Mouse (Mus musculus) lung, postnatal 36 days (tissue): ENCODE measurements around the gene Pwwp2a.

Experiments
- DNase-seq: peaks from one replicate; pipeline ENCODE4 v3.0.0; 2022; ENCODE audit warnings: mixed read lengths

The Pwwp2a gene

DNA sequence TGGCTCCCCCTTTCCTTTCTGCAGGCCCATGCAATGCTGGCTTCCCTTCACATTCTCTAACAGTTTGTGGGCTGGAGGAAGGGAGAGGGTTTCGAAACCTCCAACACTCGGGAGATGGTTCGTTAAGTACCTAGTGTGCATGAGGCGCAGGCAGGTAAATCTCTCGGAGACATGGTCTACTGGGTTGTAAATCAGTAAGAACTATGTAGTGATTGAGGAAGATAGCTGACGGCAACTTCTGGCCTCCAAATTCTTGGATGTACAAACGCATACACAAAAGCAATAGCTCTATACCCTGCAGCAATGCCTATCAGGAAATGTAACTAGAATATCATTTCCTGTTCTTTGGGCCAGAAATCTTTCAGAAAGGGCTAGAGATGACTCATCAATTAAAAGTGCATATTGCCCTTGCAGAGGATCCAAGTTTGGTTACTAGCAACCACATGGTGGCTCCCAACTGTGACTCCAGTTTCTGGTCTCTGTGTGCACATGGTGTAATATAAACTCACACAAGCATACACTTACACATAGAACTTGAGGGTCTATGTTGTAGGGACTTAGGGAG, 47.0 kb downstream of the Pwwp2a start:
- no peak for DNase-seq

DNA sequence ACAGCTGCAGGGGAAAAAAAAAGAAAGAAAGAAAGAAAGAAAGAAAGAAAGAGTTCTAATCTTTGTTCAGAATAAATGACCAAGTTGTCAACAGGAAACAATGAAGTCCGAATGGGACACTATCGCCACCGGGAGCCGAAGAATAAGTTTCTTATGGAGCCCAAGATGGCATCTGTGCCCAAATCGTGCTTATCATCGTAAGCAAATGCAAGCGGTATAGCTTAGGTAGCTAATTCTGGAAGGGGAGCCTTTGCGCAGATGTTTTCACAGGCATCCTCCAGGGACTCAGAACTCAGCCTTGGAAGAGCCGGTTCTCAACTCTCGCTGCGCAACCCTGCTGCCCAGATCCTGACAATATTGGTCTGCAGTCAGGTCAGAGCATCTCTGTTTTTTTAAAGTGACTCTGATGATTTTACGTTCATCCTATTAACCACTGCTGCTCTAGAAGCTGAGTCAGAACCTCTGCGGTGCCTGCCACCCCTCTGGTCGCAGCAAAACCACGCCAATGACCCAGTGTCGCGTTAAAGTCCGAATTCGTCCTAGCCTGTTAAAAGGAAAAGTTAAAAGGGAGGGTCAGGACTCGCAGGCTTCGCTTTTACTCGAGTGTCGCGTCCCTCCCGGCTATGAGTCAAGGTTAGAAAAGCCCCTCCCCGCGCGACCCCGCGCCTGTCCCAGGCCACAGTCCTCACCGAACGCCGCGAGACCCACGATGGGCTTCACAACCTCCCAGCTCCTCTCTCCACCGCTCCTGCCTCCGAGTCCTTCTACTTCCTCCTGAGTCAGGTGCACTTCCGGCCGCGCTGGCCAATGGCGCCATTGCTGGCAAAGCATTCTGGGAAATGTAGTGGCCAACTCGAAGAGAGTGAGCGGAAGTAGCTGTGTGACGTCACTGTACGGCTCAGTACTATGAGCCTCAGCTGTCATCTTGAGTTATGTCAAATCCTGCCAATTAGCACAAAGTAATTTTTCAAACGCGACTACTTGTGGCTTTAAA, 65.7 kb downstream of the Pwwp2a start, which contains the start of gene Ttc1:
Ttc1 (minus strand) TSS at position 776 of the 994 bp plus-strand sequence.
- peak; percentile 99 for DNase-seq

DNA sequence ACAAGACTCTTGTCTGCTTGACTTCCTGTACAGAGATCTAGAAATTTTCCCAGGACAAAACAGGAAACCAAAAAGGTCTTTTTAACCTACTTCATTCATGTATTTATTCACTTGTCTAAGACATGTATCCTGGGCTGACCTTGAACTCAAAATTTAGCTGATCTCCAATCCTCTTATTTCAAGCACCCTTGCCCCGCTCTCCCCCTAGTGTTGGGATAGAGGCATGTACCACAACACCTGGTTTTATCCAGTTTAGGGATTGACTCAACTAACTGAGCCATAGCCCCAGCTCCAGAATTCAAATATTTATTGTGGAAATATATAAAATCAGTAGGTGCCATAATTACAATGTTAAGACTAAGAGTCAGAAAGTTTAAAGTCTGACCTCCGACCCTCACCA, 69.7 kb downstream of the Pwwp2a start:
- DNase-seq, result no peak

DNA sequence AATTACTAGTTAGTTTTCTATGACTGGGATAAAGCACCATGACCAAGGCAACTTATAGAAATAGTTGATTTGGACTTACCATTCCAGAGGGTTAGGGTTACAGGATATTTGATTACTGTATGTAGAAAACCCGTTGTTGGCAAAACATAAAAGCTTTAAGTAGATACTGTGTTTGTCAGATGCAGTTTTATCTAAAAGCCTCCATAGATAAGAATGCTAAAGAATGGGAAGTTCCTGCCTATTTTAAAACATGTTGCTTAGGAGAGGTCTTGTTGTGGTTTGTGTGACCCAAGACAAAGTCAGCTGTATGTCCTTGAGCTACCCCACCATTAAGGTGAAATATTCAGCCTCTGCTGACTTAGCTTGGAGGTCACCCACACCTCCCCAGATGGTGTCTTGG, 72.8 kb downstream of the Pwwp2a start:
- no peak for DNase-seq

DNA sequence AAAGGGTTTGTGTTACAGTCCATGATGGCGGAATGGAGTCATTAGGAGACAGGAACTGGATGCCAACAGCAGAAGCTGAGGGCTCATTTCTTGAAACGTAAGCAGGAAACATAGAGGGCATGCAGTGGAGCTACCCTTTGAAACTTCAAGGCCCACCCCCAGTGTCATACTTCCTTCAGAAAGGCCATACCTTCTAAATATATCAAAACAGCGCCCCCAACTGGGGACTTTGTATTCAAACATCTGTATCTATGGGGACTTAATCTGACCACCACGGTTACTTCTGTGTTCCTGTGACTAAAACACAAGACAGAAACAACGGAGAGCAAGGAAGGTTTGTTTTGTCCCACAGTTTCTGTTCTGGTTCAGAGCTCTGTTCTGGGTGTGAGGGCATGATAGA, 73.6 kb downstream of the Pwwp2a start:
- no peak for DNase-seq

DNA sequence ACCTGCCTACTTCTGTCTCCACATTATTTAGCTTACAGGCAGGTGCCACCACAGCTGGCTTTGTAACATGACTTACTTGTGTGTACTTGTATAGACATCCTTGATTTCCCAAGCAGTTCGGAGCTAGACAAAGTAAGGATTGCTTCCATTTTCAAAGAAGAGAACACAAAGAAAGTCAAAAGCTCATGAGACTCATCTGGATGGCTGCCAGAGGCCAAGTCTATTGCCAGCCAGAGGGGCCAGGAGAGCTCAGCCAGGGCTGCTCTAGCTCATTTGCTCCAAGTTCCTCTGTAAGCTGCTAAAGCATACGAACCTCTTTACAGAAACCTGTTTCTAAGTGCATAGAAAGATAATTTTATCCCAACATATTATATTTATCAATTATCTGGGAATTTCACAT, 76.6 kb downstream of the Pwwp2a start:
- no peak for DNase-seq

DNA sequence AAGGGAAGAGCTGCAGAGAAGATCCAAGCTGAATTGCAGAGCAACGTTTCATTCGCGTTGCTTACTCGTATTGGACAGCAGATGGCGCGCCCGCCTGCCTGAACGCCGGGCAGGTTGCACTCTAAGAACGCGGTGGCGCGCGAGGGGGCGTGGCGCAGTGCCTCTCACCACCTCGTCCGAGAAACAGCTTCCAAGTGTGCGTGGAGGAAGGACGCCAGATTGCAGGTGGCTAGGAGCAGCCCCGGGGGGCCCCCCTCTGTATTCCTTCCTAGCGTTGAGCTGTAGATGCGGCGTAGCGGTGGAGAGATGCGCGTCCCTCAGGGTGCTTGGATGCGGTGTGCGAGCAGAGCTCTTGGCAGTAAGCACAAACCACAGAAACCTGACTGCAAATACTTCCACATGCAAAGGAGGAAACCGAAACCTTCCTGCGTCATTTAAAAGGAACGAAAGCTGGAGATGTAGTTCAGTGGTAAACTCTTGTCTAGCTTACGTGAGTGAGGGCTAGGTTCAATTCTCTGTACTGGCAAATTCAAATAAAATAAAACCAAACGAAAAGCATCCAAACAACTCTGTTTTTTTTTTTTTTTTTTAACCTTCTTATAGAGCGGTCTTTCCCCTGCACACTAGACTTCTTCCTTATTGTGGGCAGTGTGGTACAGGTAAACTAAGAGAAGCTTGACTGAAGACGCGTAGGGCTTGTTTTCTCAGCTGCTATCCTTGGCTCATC, 85.3 kb downstream of the Pwwp2a start:
- DNase-seq, result peak; percentile 88

DNA sequence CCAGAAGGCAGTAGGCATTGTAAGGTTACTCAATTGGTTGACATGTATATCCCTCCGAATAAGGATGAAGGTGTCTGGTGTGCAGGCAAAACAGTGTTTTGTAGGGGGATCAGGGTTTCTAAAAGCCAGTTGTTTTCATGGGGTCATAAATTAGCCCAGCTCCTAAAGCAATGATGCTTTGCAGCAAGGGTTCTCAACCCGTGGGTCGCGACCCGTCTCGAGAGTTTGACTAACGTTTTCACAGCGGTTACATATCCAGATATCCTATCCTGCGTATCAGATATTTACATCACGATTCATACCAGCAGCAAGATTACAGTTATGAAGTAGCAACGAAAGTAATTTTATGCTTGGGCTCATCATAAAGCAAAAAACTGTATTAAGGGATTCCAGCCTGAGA, 86.0 kb downstream of the Pwwp2a start:
- no peak for DNase-seq

DNA sequence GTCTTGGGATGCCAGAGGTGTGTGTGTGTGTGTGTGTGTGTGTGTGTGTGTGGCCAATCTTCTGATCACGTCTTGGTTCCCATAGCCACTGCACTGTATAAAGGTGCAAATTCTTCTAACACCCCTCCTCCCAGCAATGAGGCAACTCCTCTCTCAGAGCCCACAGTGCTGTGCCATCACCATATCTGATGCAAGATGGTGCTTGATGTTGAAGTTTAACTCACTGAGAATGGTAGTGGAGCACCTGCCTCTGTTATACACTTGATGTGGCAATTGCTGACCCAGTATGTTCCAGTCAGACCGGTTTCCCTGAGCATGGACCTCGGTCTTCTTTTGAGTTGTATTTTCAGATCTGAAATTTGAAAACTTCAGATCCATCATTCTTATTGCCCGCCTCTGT, 88.3 kb downstream of the Pwwp2a start:
- DNase-seq, result peak; percentile 44
